Mouse (Mus musculus) liver (tissue): ENCODE measurements around the gene Polh.

Source experiments
- DNase-seq: peaks from one replicate; pipeline ENCODE4 v3.0.0-alpha.2; 2020; ENCODE audit warnings: mixed read lengths

Polh gene

DNA sequence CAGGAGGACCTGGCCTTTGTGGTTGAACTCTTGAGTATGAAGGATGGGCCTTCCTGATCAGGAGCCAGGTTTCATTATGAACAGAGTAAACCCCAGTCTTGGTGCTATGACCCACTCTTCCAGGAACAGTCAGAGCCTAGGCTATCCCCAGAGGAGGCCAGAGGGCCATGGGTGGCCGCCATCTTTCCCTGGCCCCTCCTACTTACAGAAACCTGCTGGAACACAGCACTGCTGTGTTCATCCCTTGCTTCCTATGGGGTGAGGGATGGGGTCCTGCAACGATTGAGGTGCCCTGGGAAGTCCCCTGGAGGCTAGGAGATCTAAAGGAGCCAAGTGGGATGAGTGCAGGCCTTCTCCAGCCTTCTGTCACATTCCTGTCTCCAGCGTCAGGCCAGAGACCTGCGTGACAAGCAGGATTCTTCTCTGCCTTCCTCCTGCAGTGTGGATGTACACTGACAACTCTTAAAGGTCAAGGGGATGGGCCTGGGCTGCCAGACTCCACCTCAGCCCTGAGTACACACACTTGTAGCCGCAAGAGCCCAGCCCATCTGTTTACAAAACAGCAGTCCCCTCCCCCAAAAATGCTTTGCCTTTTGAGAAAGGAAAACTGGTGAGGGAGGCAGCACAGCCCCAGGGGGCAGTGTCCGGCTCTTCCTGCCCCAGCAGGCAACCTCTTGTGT is 74.5 kb downstream of the Polh start:
- DNase-seq: no peak

DNA sequence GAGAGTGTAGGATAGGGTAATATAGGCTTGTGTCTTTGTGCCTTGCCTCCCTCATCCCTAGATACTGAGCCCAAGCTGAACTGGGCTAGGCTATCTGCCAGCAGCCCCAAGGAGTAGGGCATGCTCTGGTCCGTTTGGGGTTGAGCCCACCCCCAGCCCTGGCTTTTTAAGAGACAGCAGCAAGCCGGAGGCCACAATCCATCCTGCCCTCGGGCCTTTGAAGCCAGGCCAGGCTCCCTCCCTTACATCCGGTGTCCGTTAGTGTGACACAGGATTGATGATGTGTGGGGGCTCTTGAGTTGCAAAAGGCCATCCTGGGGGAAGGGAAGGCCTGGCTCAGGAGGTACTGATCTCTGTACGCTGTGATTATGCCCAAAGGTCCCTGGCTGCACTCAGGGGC is 75.8 kb downstream of the Polh start:
- DNase-seq: no peak

- no peak for DNase-seq
Observed at GRCm38 (mm10) chr17:46123953-46124700, 78.3 kb downstream of the Polh start.

GRCm38 (mm10) chr17:46123285-46123684 is 79.2 kb downstream of the Polh start:
- no peak for DNase-seq

- DNase-seq: no peak
Observed at GRCm38 (mm10) chr17:46122791-46123190, 79.7 kb downstream of the Polh start.
